Mouse (Mus musculus) lung, embryonic 16.5 days (tissue): Measurements from ENCODE around the gene Bach2. TPM values are rescaled to one million over a fixed set of nuclear protein-coding genes. Genes with fewer than 3 reads are reported as not detected.

Experiments used
- ATAC-seq: fragments of 200-750 bp; cut with Nextera tagmentation; 2 replicates; pipeline ENCODE4 v1.8.0; 2017; ENCODE audit warnings: low read depth, mild to moderate bottlenecking, moderate library complexity
- H3K27ac ChIP-seq: fragments of 300-500 bp; sonication (generic); 2 replicates; pipeline ENCODE4 v1.5.1; 2014; ENCODE audit warnings: mild to moderate bottlenecking, control low read depth, low read length
- H3K27me3 ChIP-seq: fragments of 300-500 bp; sonication (generic); 2 replicates; pipeline ENCODE4 v1.6.1; 2014; ENCODE audit warnings: low read depth, low read length, mixed read lengths; ENCODE audit not compliant: control insufficient read depth, insufficient read depth
- H3K36me3 ChIP-seq: fragments of 300-500 bp; sonication (generic); 2 replicates; pipeline ENCODE4 v1.6.1; 2014; ENCODE audit warnings: low read length; ENCODE audit not compliant: control insufficient read depth, insufficient read depth
- H3K4me1 ChIP-seq: fragments of 300-500 bp; sonication (generic); replicated peaks from 2 replicates; pipeline ENCODE4 v1.6.1; 2014; ENCODE audit warnings: low read length, mixed read lengths; ENCODE audit not compliant: control insufficient read depth, insufficient read depth
- H3K4me2 ChIP-seq: fragments of 300-500 bp; sonication (generic); 2 replicates; pipeline ENCODE4 v1.6.1; 2014; ENCODE audit warnings: low read depth, low read length, control low read depth
- H3K4me3 ChIP-seq: fragments of 300-500 bp; sonication (generic); 2 replicates; pipeline ENCODE4 v1.5.1; 2014; ENCODE audit warnings: mild to moderate bottlenecking, low read length, control low read depth
- H3K9ac ChIP-seq: fragments of 300-500 bp; sonication (generic); 2 replicates; pipeline ENCODE4 v1.6.1; 2014; ENCODE audit warnings: low read length, control low read depth
- H3K9me3 ChIP-seq: fragments of 300-500 bp; sonication (generic); 2 replicates; pipeline ENCODE4 v1.6.1; 2016; ENCODE audit warnings: low read length; ENCODE audit not compliant: control insufficient read depth
- WGBS: fragments of 180-500 bp; shearing (Covaris S2); extraction: QIAGEN DNeasy Blood & Tissue Kit; methylation state at CpG from one replicate; pipeline ENCODE4 v1.1.7; 2014; 5-methylcytosine and 5-hydroxymethylcytosine counted together
- polyA plus RNA-seq: library from polyadenylated mRNA; unstranded; fragments of >200 nt; fragmentation: Nextera tagmentation; extraction: Ambion mirVana; gene quantifications from 2 replicates; pipeline ENCODE4 v1.2.1, GENCODE M21; 2015

Gene Bach2
- polyA plus RNA-seq, 1 experiment from 2014 or later, result 6.7 TPM

DNA sequence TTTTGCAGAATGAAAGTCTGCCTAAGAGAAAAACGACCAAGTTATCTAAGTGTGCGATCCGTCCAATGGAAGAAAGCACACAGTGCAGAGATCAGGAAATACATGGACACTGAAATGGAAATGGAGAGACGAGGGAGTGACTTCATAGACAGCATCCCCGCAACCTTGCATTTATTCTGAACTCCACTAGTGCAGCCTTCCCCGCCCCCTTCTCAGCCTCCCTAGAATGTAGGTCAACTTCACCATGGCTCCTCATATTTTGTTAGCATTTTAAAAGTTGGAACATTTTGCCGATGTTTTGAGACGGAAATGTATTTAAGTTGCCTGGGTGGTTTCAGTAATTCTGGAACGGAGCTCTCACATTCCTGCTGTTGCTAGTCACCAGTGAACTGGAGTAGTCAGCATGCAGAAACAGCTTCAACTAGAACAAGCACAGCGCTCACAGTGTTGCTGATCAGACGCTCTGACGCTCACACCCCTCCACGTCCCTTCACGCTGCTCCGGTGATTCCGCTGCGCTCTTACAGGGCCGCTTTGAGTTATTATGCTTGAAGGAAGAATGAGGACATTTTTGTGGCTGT lies 66.5 kb downstream of the Bach2 start:
- no peak for ATAC-seq
- Histone ChIP-seq H3K4me3 (peak overlapping the region; percentile 13), H3K9me3 (no peaks in the 10 kb centered on the region), H3K9ac (peak overlapping the region; percentile 43), H3K27ac (peak overlapping the region; percentile 92), H3K4me2 (peak overlapping the region; percentile 39), H3K27me3 (no peaks in the 10 kb centered on the region), H3K36me3 (no peaks in the 10 kb centered on the region), H3K4me1 (peaks cover 59% of the 10 kb centered on the region)
- 29% methylated on average over 18 of the region's 18 CpGs for WGBS

GRCm38 (mm10) chr4:32305683-32306082 lies 67.1 kb downstream of the Bach2 start:
- Histone ChIP-seq H3K4me2 (peak overlapping the region; percentile 39), H3K9me3 (no peaks in the 10 kb centered on the region), H3K4me3 (no peak overlapping the region), H3K27me3 (no peaks in the 10 kb centered on the region), H3K4me1 (peaks cover 59% of the 10 kb centered on the region), H3K9ac (peak overlapping the region; percentile 37; the same call in 1 of the 2 replicates), H3K27ac (peak overlapping the region; percentile 92), H3K36me3 (no peaks in the 10 kb centered on the region)
- 54% methylated on average over 6 of the region's 6 CpGs for WGBS
- no peak for ATAC-seq

GRCm38 (mm10) chr4:32306169-32306792 lies 67.7 kb downstream of the Bach2 start:
- H3K9me3 ChIP-seq, result no peaks in the 10 kb centered on the region
- ATAC-seq, result peak; percentile 52
- 10% methylated on average over 3 of the region's 3 CpGs for WGBS
- H3K27me3 ChIP-seq, result no peaks in the 10 kb centered on the region
- H3K9ac ChIP-seq, result no peak overlapping the region
- peak overlapping the region; percentile 92 for H3K27ac ChIP-seq
- no peaks in the 10 kb centered on the region for H3K36me3 ChIP-seq
- no peak overlapping the region for H3K4me3 ChIP-seq
- H3K4me2 ChIP-seq, result peak overlapping the region; percentile 16; the same call in 1 of the 2 replicates
- H3K4me1 ChIP-seq, result peaks cover 57% of the 10 kb centered on the region

DNA sequence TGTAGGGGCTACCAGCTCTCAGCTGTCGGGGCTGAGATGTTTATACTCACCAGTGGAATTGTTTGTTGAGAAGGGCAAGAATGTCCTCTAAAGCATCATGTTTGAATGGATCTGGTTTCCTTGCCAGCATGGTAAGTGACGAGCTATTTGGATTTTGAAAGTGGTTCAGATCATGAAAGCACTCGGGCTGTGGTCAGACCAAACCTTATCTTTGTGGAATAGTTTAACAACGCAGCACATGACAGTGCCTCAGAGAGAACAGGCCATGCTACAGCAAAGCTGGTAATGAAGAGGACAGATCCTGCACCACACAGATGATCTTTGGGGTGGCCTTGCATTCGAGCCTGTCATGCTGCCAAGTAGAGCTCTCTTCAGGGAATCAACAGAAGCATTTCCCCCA lies 68.6 kb downstream of the Bach2 start:
- H3K27me3 ChIP-seq, result no peaks in the 10 kb centered on the region
- peak overlapping the region; percentile 92 for H3K27ac ChIP-seq
- no peak for ATAC-seq
- H3K4me2 ChIP-seq, result no peak overlapping the region
- no peak overlapping the region for H3K4me3 ChIP-seq
- WGBS, result 21% methylated on average over 5 of the region's 5 CpGs
- no peak overlapping the region for H3K9ac ChIP-seq
- no peaks in the 10 kb centered on the region for H3K36me3 ChIP-seq
- H3K9me3 ChIP-seq, result no peaks in the 10 kb centered on the region
- H3K4me1 ChIP-seq, result peaks cover 50% of the 10 kb centered on the region

- 38% methylated on average over 10 of the region's 10 CpGs for WGBS
- H3K36me3 ChIP-seq, result peaks cover 4% of the 10 kb centered on the region
- H3K9me3 ChIP-seq, result no peaks in the 10 kb centered on the region
- no peak overlapping the region for H3K4me3 ChIP-seq
- H3K27me3 ChIP-seq, result no peaks in the 10 kb centered on the region
- H3K9ac ChIP-seq, result no peak overlapping the region
- H3K27ac ChIP-seq, result no peak overlapping the region
- peaks cover 2% of the 10 kb centered on the region; the same call in 1 of the 2 replicates for H3K4me1 ChIP-seq
- no peak overlapping the region for H3K4me2 ChIP-seq
- no peak for ATAC-seq
Observed at GRCm38 (mm10) chr4:32312171-32312946, 73.8 kb downstream of the Bach2 start.

DNA sequence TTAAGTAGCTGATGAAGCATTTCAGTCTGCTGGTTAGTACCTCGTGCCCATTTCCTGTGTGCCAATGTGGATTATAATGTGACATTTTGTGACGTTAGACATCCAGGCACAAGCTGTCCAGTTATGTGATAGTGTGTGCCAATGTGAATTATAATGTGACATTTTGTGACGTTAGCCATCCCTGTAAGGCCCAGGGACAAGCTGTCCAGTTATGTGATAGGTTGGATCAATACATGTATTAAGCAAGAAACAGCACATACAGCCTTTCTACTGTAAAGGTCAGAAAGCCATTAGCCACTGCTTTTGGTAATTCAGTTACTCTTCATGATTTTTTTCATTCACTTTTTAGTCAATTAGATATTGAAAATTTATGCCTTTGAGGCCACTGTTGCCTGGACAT lies 76.3 kb downstream of the Bach2 start:
- Histone ChIP-seq H3K27me3 (no peaks in the 10 kb centered on the region), H3K9ac (no peak overlapping the region), H3K4me2 (no peak overlapping the region), H3K27ac (no peak overlapping the region), H3K4me3 (no peak overlapping the region), H3K36me3 (peaks cover 9% of the 10 kb centered on the region), H3K4me1 (no peaks in the 10 kb centered on the region), H3K9me3 (no peaks in the 10 kb centered on the region)
- 71% methylated on average over 3 of the region's 3 CpGs for WGBS
- no peak for ATAC-seq

DNA sequence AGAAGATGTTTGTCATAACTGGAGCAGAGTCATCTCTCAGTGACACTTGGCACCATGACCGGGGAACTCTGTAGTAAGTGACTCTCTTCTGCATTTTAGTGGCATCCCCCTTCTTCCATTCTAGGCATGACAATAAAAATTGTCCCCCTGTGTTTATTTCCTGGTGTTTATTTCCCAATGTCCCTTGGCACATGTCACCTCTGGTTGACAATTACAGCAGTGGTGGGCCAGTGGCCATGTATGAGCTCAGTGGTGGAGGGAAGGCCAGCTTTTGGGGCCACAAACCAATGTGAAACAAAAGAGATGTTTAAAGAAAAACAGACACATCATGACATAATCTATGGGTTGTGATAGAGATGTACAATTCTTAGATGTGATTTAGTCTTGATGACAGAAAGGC lies 80.0 kb downstream of the Bach2 start:
- 96% methylated on average over 1 of the region's 1 CpGs for WGBS

GRCm38 (mm10) chr4:32319327-32319726 lies 80.7 kb downstream of the Bach2 start:
- H3K36me3 ChIP-seq, result peaks cover 9% of the 10 kb centered on the region
- no peak for ATAC-seq
- peaks cover 3% of the 10 kb centered on the region; the same call in 1 of the 2 replicates for H3K9me3 ChIP-seq
- no peaks in the 10 kb centered on the region; the same call in 1 of the 2 replicates for H3K4me1 ChIP-seq
- WGBS, result 87% methylated on average over 3 of the region's 3 CpGs
- no peak overlapping the region for H3K27ac ChIP-seq
- H3K4me2 ChIP-seq, result no peak overlapping the region
- H3K27me3 ChIP-seq, result no peaks in the 10 kb centered on the region
- no peak overlapping the region for H3K4me3 ChIP-seq
- H3K9ac ChIP-seq, result no peak overlapping the region

More for the DNA sequence above, 80.0 kb downstream of the Bach2 start:
- H3K27ac ChIP-seq, result no peak overlapping the region
- no peak overlapping the region for H3K9ac ChIP-seq
- H3K4me2 ChIP-seq, result no peak overlapping the region
- peaks cover 9% of the 10 kb centered on the region for H3K36me3 ChIP-seq
- H3K4me3 ChIP-seq, result no peak overlapping the region
- H3K9me3 ChIP-seq, result peaks cover 3% of the 10 kb centered on the region; the same call in 1 of the 2 replicates
- no peaks in the 10 kb centered on the region; the same call in 1 of the 2 replicates for H3K4me1 ChIP-seq
- ATAC-seq, result no peak
- H3K27me3 ChIP-seq, result no peaks in the 10 kb centered on the region

DNA sequence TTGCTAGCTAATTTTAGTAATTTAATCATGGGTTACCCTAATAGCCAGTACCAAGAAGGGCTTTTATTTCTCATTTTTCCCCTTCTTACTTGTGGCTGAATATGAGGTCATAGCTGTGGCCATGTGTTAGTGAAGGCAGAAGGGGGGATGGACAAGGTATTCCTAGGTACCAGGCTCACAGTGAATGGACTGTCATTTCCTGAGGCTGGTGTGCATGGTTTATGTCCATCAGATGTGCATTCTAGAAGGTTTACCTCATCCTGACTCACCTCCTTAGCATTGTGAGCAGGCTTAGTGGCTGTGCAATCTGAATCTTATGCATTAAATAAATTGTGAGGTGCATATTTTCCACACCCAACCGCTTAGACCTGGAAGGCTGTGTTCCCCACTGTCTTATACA lies 81.4 kb downstream of the Bach2 start:
- ATAC-seq, result no peak
- peaks cover 3% of the 10 kb centered on the region; the same call in 1 of the 2 replicates for H3K9me3 ChIP-seq
- no peak overlapping the region for H3K9ac ChIP-seq
- H3K36me3 ChIP-seq, result peaks cover 9% of the 10 kb centered on the region
- no peaks in the 10 kb centered on the region; the same call in 1 of the 2 replicates for H3K4me1 ChIP-seq
- no peaks in the 10 kb centered on the region for H3K27me3 ChIP-seq
- no peak overlapping the region for H3K27ac ChIP-seq
- WGBS, result 98% methylated on average over 1 of the region's 1 CpGs
- H3K4me3 ChIP-seq, result no peak overlapping the region
- H3K4me2 ChIP-seq, result no peak overlapping the region
